Mouse (Mus musculus): ENCODE measurements around the gene Hist2h2ab. TPM values are rescaled to one million over a fixed set of nuclear protein-coding genes. Genes with fewer than 3 reads are reported as not detected.
"Not testable (repeated sequence)": the region's sequence is repeated elsewhere in the genome, so short reads cannot be mapped to it uniquely, and the experiment has no call there.

Hist2h2ab gene
- not detected in 2 replicates for polyA plus RNA-seq (2016; fragmentation: Nextera tagmentation; extraction: Ambion mirVana)

GRCm38 (mm10) chr3:96219661-96220130, at the start of gene Hist2h2ab, which contains the start of gene Bola1:
TSS of gene Hist2h2ab (plus strand) at chr3:96219865.
TSS of gene Bola1 (minus strand) at chr3:96219709.
- Histone ChIP-seq H3K4me1 (peaks cover 64% of the 10 kb centered on the region), H3K27ac (peak within 1 kb of the TSS; percentile 95), H3K36me3 (replicated peaks) (no peaks in the 10 kb centered on the region), H3K4me3 (peak within 1 kb of the TSS; percentile 69), H3K27me3 (ENCODE audit: poor library complexity, severe bottlenecking) (no peaks in the 10 kb centered on the region), H3K9me3 (no peaks in the 10 kb centered on the region)
- under 1% methylated on average over 37 of the region's 37 CpGs for WGBS
- peak; percentile 75 for DNase-seq (ENCODE audit: extremely low spot score, low spot score)

GRCm38 (mm10) chr3:96170276-96170675, 49.4 kb upstream of the Hist2h2ab start:
- Histone ChIP-seq H3K9me3 (no peaks in the 10 kb centered on the region), H3K36me3 (replicated peaks) (peaks cover 39% of the 10 kb centered on the region), H3K4me3 (peak overlapping the region; percentile 82; the same call in 1 of the 2 replicates), H3K4me1 (peaks cover 46% of the 10 kb centered on the region), H3K27me3 (ENCODE audit: poor library complexity, severe bottlenecking) (no peaks in the 10 kb centered on the region), H3K27ac (peak overlapping the region; percentile 95; the same call in 1 of the 2 replicates)
- 92% methylated on average over 4 of the region's 4 CpGs for WGBS
- no peak for DNase-seq (ENCODE audit: extremely low spot score, low spot score)

- Histone ChIP-seq H3K36me3 (replicated peaks) (peaks cover 47% of the 10 kb centered on the region), H3K27ac (peak overlapping the region; percentile 95), H3K4me3 (peak overlapping the region; percentile 82), H3K27me3 (ENCODE audit: poor library complexity, severe bottlenecking) (no peaks in the 10 kb centered on the region), H3K4me1 (peaks cover 46% of the 10 kb centered on the region), H3K9me3 (no peaks in the 10 kb centered on the region)
- DNase-seq (ENCODE audit: extremely low spot score, low spot score): no peak
- WGBS: 79% methylated on average over 10 of the region's 10 CpGs
Observed at GRCm38 (mm10) chr3:96170976-96171545, 48.6 kb upstream of the Hist2h2ab start.

GRCm38 (mm10) chr3:96171583-96172196, 48.0 kb upstream of the Hist2h2ab start:
- 27% methylated on average over 18 of the region's 18 CpGs for WGBS

GRCm38 (mm10) chr3:96172197-96173178, 47.2 kb upstream of the Hist2h2ab start, which contains the start of gene Sf3b4:
TSS of gene Sf3b4 (plus strand) at chr3:96172332.
- under 1% methylated on average over 58 of the region's 58 CpGs for WGBS
- H3K27me3 ChIP-seq (ENCODE audit: poor library complexity, severe bottlenecking): no peaks in the 10 kb centered on the region
- H3K4me3 ChIP-seq: peak within 1 kb of the TSS; percentile 82
- H3K27ac ChIP-seq: peak within 1 kb of the TSS; percentile 95
- DNase-seq (ENCODE audit: extremely low spot score, low spot score): peak; percentile 96
- peaks cover 60% of the 10 kb centered on the region for H3K36me3 ChIP-seq (replicated peaks)
- H3K9me3 ChIP-seq: no peaks in the 10 kb centered on the region
- H3K4me1 ChIP-seq: peaks cover 46% of the 10 kb centered on the region

More at GRCm38 (mm10) chr3:96171583-96172196, 48.0 kb upstream of the Hist2h2ab start:
- Histone ChIP-seq H3K36me3 (replicated peaks) (peaks cover 54% of the 10 kb centered on the region), H3K9me3 (no peaks in the 10 kb centered on the region), H3K4me1 (peaks cover 46% of the 10 kb centered on the region), H3K27me3 (ENCODE audit: poor library complexity, severe bottlenecking) (no peaks in the 10 kb centered on the region), H3K4me3 (peak overlapping the region; percentile 82), H3K27ac (peak overlapping the region; percentile 95)
- no peak for DNase-seq (ENCODE audit: extremely low spot score, low spot score)

GRCm38 (mm10) chr3:96173185-96173584, 46.5 kb upstream of the Hist2h2ab start:
- peaks cover 46% of the 10 kb centered on the region for H3K4me1 ChIP-seq
- no peak for DNase-seq (ENCODE audit: extremely low spot score, low spot score)
- peak overlapping the region; percentile 95 for H3K27ac ChIP-seq
- WGBS: 43% methylated on average over 7 of the region's 7 CpGs
- H3K27me3 ChIP-seq (ENCODE audit: poor library complexity, severe bottlenecking): no peaks in the 10 kb centered on the region
- peak overlapping the region; percentile 82 for H3K4me3 ChIP-seq
- peaks cover 65% of the 10 kb centered on the region for H3K36me3 ChIP-seq (replicated peaks)
- H3K9me3 ChIP-seq: no peaks in the 10 kb centered on the region

- H3K27ac ChIP-seq; H3K9me3 ChIP-seq; DNase-seq (ENCODE audit: extremely low spot score, low spot score); H3K27me3 ChIP-seq (ENCODE audit: poor library complexity, severe bottlenecking): not testable (repeated sequence)
- Histone ChIP-seq H3K4me3 (peak overlapping the region; percentile 82), H3K4me1 (peaks cover 46% of the 10 kb centered on the region), H3K36me3 (replicated peaks) (peaks cover 67% of the 10 kb centered on the region)
- WGBS: 92% methylated on average over 4 of the region's 4 CpGs
Observed at GRCm38 (mm10) chr3:96174042-96174441, 45.6 kb upstream of the Hist2h2ab start.

- no peaks in the 10 kb centered on the region for H3K27me3 ChIP-seq (ENCODE audit: poor library complexity, severe bottlenecking)
- H3K4me3 ChIP-seq: peak overlapping the region; percentile 5; the same call in 1 of the 2 replicates
- peaks cover 63% of the 10 kb centered on the region for H3K36me3 ChIP-seq (replicated peaks)
- H3K4me1 ChIP-seq: peaks cover 43% of the 10 kb centered on the region
- 96% methylated on average over 6 of the region's 6 CpGs for WGBS
- H3K9me3 ChIP-seq: no peaks in the 10 kb centered on the region
- H3K27ac ChIP-seq: no peak overlapping the region
- DNase-seq (ENCODE audit: extremely low spot score, low spot score): no peak
Observed at GRCm38 (mm10) chr3:96175251-96175650, 44.4 kb upstream of the Hist2h2ab start.

- DNase-seq (ENCODE audit: extremely low spot score, low spot score): no peak
- Histone ChIP-seq H3K27ac (no peak overlapping the region), H3K27me3 (ENCODE audit: poor library complexity, severe bottlenecking) (no peaks in the 10 kb centered on the region), H3K4me1 (peaks cover 51% of the 10 kb centered on the region), H3K9me3 (no peaks in the 10 kb centered on the region), H3K4me3 (no peak overlapping the region), H3K36me3 (replicated peaks) (peaks cover 58% of the 10 kb centered on the region)
- 90% methylated on average over 4 of the region's 4 CpGs for WGBS
Observed at GRCm38 (mm10) chr3:96178427-96178826, 41.2 kb upstream of the Hist2h2ab start.

- 81% methylated on average over 2 of the region's 2 CpGs for WGBS
- no peak overlapping the region for H3K4me3 ChIP-seq
- H3K9me3 ChIP-seq: no peaks in the 10 kb centered on the region
- no peak for DNase-seq (ENCODE audit: extremely low spot score, low spot score)
- H3K4me1 ChIP-seq: peaks cover 49% of the 10 kb centered on the region
- H3K36me3 ChIP-seq (replicated peaks): peaks cover 54% of the 10 kb centered on the region
- H3K27me3 ChIP-seq (ENCODE audit: poor library complexity, severe bottlenecking): no peaks in the 10 kb centered on the region
- no peak overlapping the region for H3K27ac ChIP-seq
Observed at GRCm38 (mm10) chr3:96178902-96179301, 40.8 kb upstream of the Hist2h2ab start.

- no peak for DNase-seq (ENCODE audit: extremely low spot score, low spot score)
- Histone ChIP-seq H3K36me3 (replicated peaks) (peaks cover 47% of the 10 kb centered on the region), H3K27ac (no peak overlapping the region), H3K4me1 (peaks cover 45% of the 10 kb centered on the region), H3K27me3 (ENCODE audit: poor library complexity, severe bottlenecking) (no peaks in the 10 kb centered on the region), H3K4me3 (no peak overlapping the region), H3K9me3 (no peaks in the 10 kb centered on the region)
- 72% methylated on average over 4 of the region's 4 CpGs for WGBS
Observed at GRCm38 (mm10) chr3:96179531-96179930, 40.1 kb upstream of the Hist2h2ab start.

- Histone ChIP-seq H3K27ac (peak within 1 kb of the TSS; percentile 78), H3K9me3 (no peaks in the 10 kb centered on the region), H3K4me1 (peaks cover 39% of the 10 kb centered on the region), H3K36me3 (replicated peaks) (peaks cover 34% of the 10 kb centered on the region), H3K27me3 (ENCODE audit: poor library complexity, severe bottlenecking) (no peaks in the 10 kb centered on the region), H3K4me3 (peak within 1 kb of the TSS; percentile 62)
- 3% methylated on average over 15 of the region's 23 CpGs for WGBS
- no peak for DNase-seq (ENCODE audit: extremely low spot score, low spot score)
Observed at GRCm38 (mm10) chr3:96180727-96181477, 38.8 kb upstream of the Hist2h2ab start, which contains the start of gene Sv2a. TSS of gene Sv2a (plus strand) at chr3:96181151.

All from forebrain, embryonic 10.5 days (tissue).